Comparison of ENCODE assay signal across 7 mouse cellular contexts in genomic region chr11:115604304-115604696, GRCm38 (mm10). TPM values are rescaled to one million over a fixed set of nuclear protein-coding genes. Genes with fewer than 3 reads are reported as not detected.
DNase-seq lines count a peak whose midpoint lies in the region; ATAC-seq and TF ChIP-seq lines count a peak whose summit lies in the region.

No protein-coding gene starts in this region.

- no peaks in the 10 kb centered on the region for H3K9me3 ChIP-seq in hindbrain, embryonic 14.5 days (ENCODE audit: control insufficient read depth, low read length)
- H3K9me3 ChIP-seq in midbrain, embryonic 11.5 days (ENCODE audit: control insufficient read depth, low read length), result no peaks in the 10 kb centered on the region

- intact Hi-C loops in left cerebral cortex, adult 2 months (cut with DNase I), result loop anchor here (5.0 kb wide), 1 partner anchor 122 kb away; no protein-coding TSS in a partner anchor
- intact Hi-C loops in left cerebral cortex, postnatal 25 days (cut with DNase I), result no loop called here

- peak overlapping the region; percentile 99 for H3K4me3 ChIP-seq in left cerebral cortex, adult 2 months
- H3K4me3 ChIP-seq in cortical plate, adult 2 months (ENCODE audit: insufficient read depth, low read length), result peak overlapping the region; percentile 83
- H3K4me3 ChIP-seq in hindbrain, embryonic 14.5 days (replicated peaks; ENCODE audit: low read length), result peak overlapping the region; percentile 89
- H3K4me3 ChIP-seq in midbrain, embryonic 11.5 days (ENCODE audit: low read depth, low read length), result peak overlapping the region; percentile 82

- peaks cover 48% of the 10 kb centered on the region for H3K36me3 ChIP-seq in hindbrain, embryonic 14.5 days (replicated peaks; ENCODE audit: control insufficient read depth, insufficient read depth)
- peaks cover 14% of the 10 kb centered on the region for H3K36me3 ChIP-seq in midbrain, embryonic 11.5 days (ENCODE audit: control insufficient read depth, insufficient read depth, low read length)

- DNase-seq in left cerebral cortex, adult 2 months (ENCODE audit: extremely low spot score in 1 of 2, low spot score in 2 of 2), result no peak
- DNase-seq in left cerebral cortex, postnatal 25 days (ENCODE audit: low spot score in 2 of 2), result no peak
- DNase-seq in hindbrain, embryonic 14.5 days (ENCODE audit: low spot score), result no peak
- DNase-seq in midbrain, embryonic 11.5 days (ENCODE audit: low spot score, missing footprints), result no peak
- DNase-seq in layer of hippocampus, postnatal 25 days (ENCODE audit: extremely low spot score in 1 of 2, low spot score in 1 of 2), result no peak

- peak overlapping the region; percentile 89 for H3K4me2 ChIP-seq in hindbrain, embryonic 14.5 days (replicated peaks)
- H3K4me2 ChIP-seq in midbrain, embryonic 11.5 days, result peak overlapping the region; percentile 95

- H3K27me3 ChIP-seq in hindbrain, embryonic 14.5 days (ENCODE audit: control insufficient read depth, insufficient read depth, low read length), result no peaks in the 10 kb centered on the region
- H3K27me3 ChIP-seq in midbrain, embryonic 11.5 days (ENCODE audit: control insufficient read depth, insufficient read depth, low read length), result no peaks in the 10 kb centered on the region

- H3K4me1 ChIP-seq in cortical plate, adult 2 months (ENCODE audit: control insufficient read depth, insufficient read depth, low read length), result peaks cover 11% of the 10 kb centered on the region
- peaks cover 25% of the 10 kb centered on the region for H3K4me1 ChIP-seq in hindbrain, embryonic 14.5 days (replicated peaks; ENCODE audit: control insufficient read depth, insufficient read depth, low read length)
- peaks cover 20% of the 10 kb centered on the region for H3K4me1 ChIP-seq in midbrain, embryonic 11.5 days (ENCODE audit: control insufficient read depth, insufficient read depth, low read length)

- no peak for TF ChIP-seq CTCF in left cerebral cortex, adult 2 months (IDR thresholded peaks at IDR 0.05)
- TF ChIP-seq CTCF in cortical plate, adult 2 months (IDR thresholded peaks at IDR 0.05; ENCODE audit: extremely low read depth, insufficient read depth, low read length), result no peak

- no peak for TF ChIP-seq POLR2A in cortical plate, adult 2 months (IDR thresholded peaks at IDR 0.05; ENCODE audit: extremely low read depth, insufficient read depth, low read length)

- peak overlapping the region; percentile 99 for H3K27ac ChIP-seq in left cerebral cortex, adult 2 months
- H3K27ac ChIP-seq in cortical plate, adult 2 months (ENCODE audit: insufficient read depth, low read length), result peak overlapping the region; percentile 100
- H3K27ac ChIP-seq in hindbrain, embryonic 14.5 days, result peak overlapping the region; percentile 98
- H3K27ac ChIP-seq in midbrain, embryonic 11.5 days (ENCODE audit: low read depth, low read length), result peak overlapping the region; percentile 75; the same call in 1 of the 2 replicates

- H3K9ac ChIP-seq in hindbrain, embryonic 14.5 days, result peak overlapping the region; percentile 92
- H3K9ac ChIP-seq in midbrain, embryonic 11.5 days (ENCODE audit: low read length), result peak overlapping the region; percentile 95

- WGBS in hindbrain, embryonic 14.5 days, result 0% methylated on average over 26 of the region's 26 CpGs
- under 1% methylated on average over 26 of the region's 26 CpGs for WGBS in midbrain, embryonic 11.5 days

- peak; percentile 16 for ATAC-seq in hindbrain, embryonic 14.5 days (ENCODE audit: low FRiP score)
- ATAC-seq in midbrain, embryonic 11.5 days (ENCODE audit: low FRiP score), result peak; percentile 45
- ATAC-seq in erythroid progenitor cell, adult 5-6 weeks (replicated peaks; ENCODE audit: low FRiP score, poor library complexity, severe bottlenecking), result no peak; the same call in 1 of the 2 replicates

RNA-seq across cellular contexts. Expression of gene Gga3, which starts 0.4 kb away (rescaled TPM):
- 10 to 100 TPM; 83.9 to 95.1 TPM for total RNA-seq in left cerebral cortex, adult 2 months (2021)
- 10 to 100 TPM; 76.5 to 88.6 TPM for total RNA-seq in left cerebral cortex, postnatal 25 days (2021)
- 55.4 and 56.5 TPM in 2 replicates for polyA plus RNA-seq in cortical plate, adult 2 months (2012; rRNA removed)
- polyA plus RNA-seq in hindbrain, embryonic 14.5 days (2014; fragmentation: Nextera tagmentation; extraction: Ambion mirVana), result 34.1 and 39.4 TPM in 2 replicates
- 18.7 and 25.1 TPM in 2 replicates for polyA plus RNA-seq in midbrain, embryonic 11.5 days (2014; fragmentation: Nextera tagmentation; extraction: Ambion mirVana)
- 18.0 and 20.9 TPM in 2 replicates for total RNA-seq in erythroid progenitor cell, adult 5-6 weeks (2015; ENCODE audit: low replicate concordance)
- total RNA-seq in erythroid progenitor cell, adult 5-6 weeks (2017; ENCODE audit: low replicate concordance), result 20.7 and 33.2 TPM in 2 replicates
- total RNA-seq in layer of hippocampus, postnatal 25 days (2021), result 10 to 100 TPM; 60.0 to 75.4 TPM

RNA-seq across cellular contexts. Expression of gene Mrps7, which starts 0.6 kb away (rescaled TPM):
- 10 to 100 TPM; 51.5 to 51.7 TPM for total RNA-seq in left cerebral cortex, adult 2 months (2021)
- 10 to 100 TPM; 52.2 to 56.2 TPM for total RNA-seq in left cerebral cortex, postnatal 25 days (2021)
- polyA plus RNA-seq in cortical plate, adult 2 months (2012; rRNA removed), result 46.6 and 50.5 TPM in 2 replicates
- polyA plus RNA-seq in hindbrain, embryonic 14.5 days (2014; fragmentation: Nextera tagmentation; extraction: Ambion mirVana), result 72.5 and 74.1 TPM in 2 replicates
- polyA plus RNA-seq in midbrain, embryonic 11.5 days (2014; fragmentation: Nextera tagmentation; extraction: Ambion mirVana), result 105 TPM in 2 replicates
- 10.1 and 22.2 TPM in 2 replicates for total RNA-seq in erythroid progenitor cell, adult 5-6 weeks (2015; ENCODE audit: low replicate concordance)
- total RNA-seq in erythroid progenitor cell, adult 5-6 weeks (2017; ENCODE audit: low replicate concordance), result 5.1 and 12.3 TPM in 2 replicates
- total RNA-seq in layer of hippocampus, postnatal 25 days (2021), result 10 to 100 TPM; 49.6 to 59.0 TPM

RNA-seq across cellular contexts. Expression of gene Mif4gd, which starts 8.5 kb away (rescaled TPM):
- total RNA-seq in left cerebral cortex, adult 2 months (2021), result 10 to 100 TPM; 15.6 to 16.0 TPM
- 10 to 100 TPM; 17.6 to 19.4 TPM for total RNA-seq in left cerebral cortex, postnatal 25 days (2021)
- 37.2 and 39.7 TPM in 2 replicates for polyA plus RNA-seq in cortical plate, adult 2 months (2012; rRNA removed)
- 11.3 and 13.5 TPM in 2 replicates for polyA plus RNA-seq in hindbrain, embryonic 14.5 days (2014; fragmentation: Nextera tagmentation; extraction: Ambion mirVana)
- polyA plus RNA-seq in midbrain, embryonic 11.5 days (2014; fragmentation: Nextera tagmentation; extraction: Ambion mirVana), result 14.0 and 16.4 TPM in 2 replicates
- total RNA-seq in erythroid progenitor cell, adult 5-6 weeks (2015; ENCODE audit: low replicate concordance), result 62.3 and 66.7 TPM in 2 replicates
- total RNA-seq in erythroid progenitor cell, adult 5-6 weeks (2017; ENCODE audit: low replicate concordance), result 36.5 and 69.8 TPM in 2 replicates
- total RNA-seq in layer of hippocampus, postnatal 25 days (2021), result 10 to 100 TPM; 21.7 to 23.7 TPM

RNA-seq across cellular contexts. Expression of gene Slc25a19, which starts 23.8 kb away (rescaled TPM):
- 10 to 100 TPM; 57.2 to 59.5 TPM for total RNA-seq in left cerebral cortex, adult 2 months (2021)
- 10 to 100 TPM; 54.3 to 59.3 TPM for total RNA-seq in left cerebral cortex, postnatal 25 days (2021)
- polyA plus RNA-seq in cortical plate, adult 2 months (2012; rRNA removed), result 88.3 and 91.8 TPM in 2 replicates
- 37.8 and 42.3 TPM in 2 replicates for polyA plus RNA-seq in hindbrain, embryonic 14.5 days (2014; fragmentation: Nextera tagmentation; extraction: Ambion mirVana)
- polyA plus RNA-seq in midbrain, embryonic 11.5 days (2014; fragmentation: Nextera tagmentation; extraction: Ambion mirVana), result 20.3 and 24.0 TPM in 2 replicates
- total RNA-seq in erythroid progenitor cell, adult 5-6 weeks (2015; ENCODE audit: low replicate concordance), result 3.2 and 7.1 TPM in 2 replicates
- 2.0 and 6.4 TPM in 2 replicates for total RNA-seq in erythroid progenitor cell, adult 5-6 weeks (2017; ENCODE audit: low replicate concordance)
- total RNA-seq in layer of hippocampus, postnatal 25 days (2021), result 10 to 100 TPM; 56.2 to 61.6 TPM

RNA-seq across cellular contexts. Expression of gene Nup85, which starts 40.1 kb away (rescaled TPM):
- total RNA-seq in left cerebral cortex, adult 2 months (2021), result 10 to 100 TPM; 48.3 to 52.7 TPM
- 10 to 100 TPM; 45.7 to 49.1 TPM for total RNA-seq in left cerebral cortex, postnatal 25 days (2021)
- 70.6 and 70.8 TPM in 2 replicates for polyA plus RNA-seq in cortical plate, adult 2 months (2012; rRNA removed)
- 95.2 and 99.8 TPM in 2 replicates for polyA plus RNA-seq in hindbrain, embryonic 14.5 days (2014; fragmentation: Nextera tagmentation; extraction: Ambion mirVana)
- 195 and 197 TPM in 2 replicates for polyA plus RNA-seq in midbrain, embryonic 11.5 days (2014; fragmentation: Nextera tagmentation; extraction: Ambion mirVana)
- 78.9 and 133 TPM in 2 replicates for total RNA-seq in erythroid progenitor cell, adult 5-6 weeks (2015; ENCODE audit: low replicate concordance)
- 141 and 174 TPM in 2 replicates for total RNA-seq in erythroid progenitor cell, adult 5-6 weeks (2017; ENCODE audit: low replicate concordance)
- total RNA-seq in layer of hippocampus, postnatal 25 days (2021), result 10 to 100 TPM; 44.5 to 44.9 TPM
